Mouse (Mus musculus) kidney, adult 2 months (tissue): Measurements from ENCODE around the gene Lrrfip2. TPM values are rescaled to one million over a fixed set of nuclear protein-coding genes. Genes with fewer than 3 reads are reported as not detected.

Experiments used
- DNase-seq: peaks from one replicate; pipeline ENCODE4 v3.0.0; 2021
- H3K27ac ChIP-seq: fragments of 200-500 bp; 2 replicates; pipeline ENCODE4 v1.5.1; 2012; ENCODE audit warnings: low read depth, low read length, control low read depth, inconsistent platforms; ENCODE audit not compliant: insufficient read depth
- H3K27me3 ChIP-seq: fragments of 200-500 bp; replicated peaks from 2 replicates; pipeline ENCODE4 v1.6.1; 2012; ENCODE audit warnings: mild to moderate bottlenecking, moderate library complexity, low read length, inconsistent platforms; ENCODE audit not compliant: control insufficient read depth, insufficient read depth
- H3K36me3 ChIP-seq: fragments of 200-500 bp; 2 replicates; pipeline ENCODE4 v1.6.1; 2012; ENCODE audit warnings: mild to moderate bottlenecking, moderate library complexity, low read length, inconsistent platforms; ENCODE audit not compliant: control insufficient read depth, insufficient read depth
- H3K4me1 ChIP-seq: fragments of 200-500 bp; 2 replicates; pipeline ENCODE4 v1.6.1; 2011; ENCODE audit warnings: low read length; ENCODE audit not compliant: control insufficient read depth, insufficient read depth
- H3K4me3 ChIP-seq: fragments of 200-500 bp; 2 replicates; pipeline ENCODE4 v1.5.1; 2011; ENCODE audit warnings: mild to moderate bottlenecking, low read depth, low read length, control low read depth; ENCODE audit not compliant: insufficient read depth
- CTCF ChIP-seq: fragments of 200-500 bp; conservative IDR thresholded peaks from 2 replicates; pipeline ENCODE4 v1.5.1; 2011; ENCODE audit warnings: low read depth, mild to moderate bottlenecking, control low read depth, low read length, moderate library complexity, mixed read lengths; ENCODE audit not compliant: insufficient read depth, insufficient read length
- POLR2A ChIP-seq: fragments of 200-500 bp; IDR thresholded peaks from one replicate; pipeline ENCODE4 v1.6.1; 2011; ENCODE audit warnings: low read depth, low read length, control low read depth
- WGBS: fragments of 180-500 bp; shearing (Covaris S2); methylation state at CpG from one replicate; pipeline ENCODE4 v1.1.7; 2018; 5-methylcytosine and 5-hydroxymethylcytosine counted together
- polyA plus RNA-seq: library from polyadenylated mRNA; depleted of rRNA; stranded (reverse); fragments of >200 nt; gene quantifications from 2 replicates; pipeline ENCODE4 v1.2.3, GENCODE M21; 2012

Gene Lrrfip2
- polyA plus RNA-seq, 1 experiment, result 12.7 TPM

DNA sequence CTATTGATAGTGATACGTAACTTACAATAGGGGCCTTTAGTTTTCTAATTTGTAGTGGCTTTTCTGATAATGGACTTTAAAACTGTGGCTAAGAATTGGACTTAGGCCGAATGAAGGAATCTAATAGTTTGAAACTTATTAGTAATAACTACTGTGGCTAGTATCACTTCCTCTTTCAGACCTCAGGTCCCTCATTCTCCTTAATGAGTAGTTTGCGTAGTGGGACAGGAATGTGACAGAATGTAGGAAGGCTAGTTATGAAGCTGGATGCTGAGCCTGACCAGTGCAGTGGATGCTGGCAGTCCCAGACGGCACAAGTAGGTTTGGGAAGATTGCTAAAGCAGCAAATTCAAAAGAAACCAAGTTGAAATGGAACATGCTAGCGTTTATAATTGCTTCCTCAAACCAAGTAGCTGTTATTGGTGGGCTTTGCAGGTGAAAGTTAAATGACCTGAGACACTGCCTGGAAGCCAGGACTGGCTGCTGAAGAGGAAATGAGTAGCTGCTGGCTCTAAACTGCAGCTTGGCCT lies 103.2 kb downstream of the Lrrfip2 start:
- TF ChIP-seq CTCF (no peak), POLR2A (no peak)
- 85% methylated on average over 5 of the region's 5 CpGs for WGBS
- no peak for DNase-seq
- no peak overlapping the region for H3K4me3 ChIP-seq
- peaks cover 10% of the 10 kb centered on the region for H3K36me3 ChIP-seq
- no peaks in the 10 kb centered on the region for H3K27me3 ChIP-seq
- no peaks in the 10 kb centered on the region for H3K4me1 ChIP-seq
- no peak overlapping the region for H3K27ac ChIP-seq

DNA sequence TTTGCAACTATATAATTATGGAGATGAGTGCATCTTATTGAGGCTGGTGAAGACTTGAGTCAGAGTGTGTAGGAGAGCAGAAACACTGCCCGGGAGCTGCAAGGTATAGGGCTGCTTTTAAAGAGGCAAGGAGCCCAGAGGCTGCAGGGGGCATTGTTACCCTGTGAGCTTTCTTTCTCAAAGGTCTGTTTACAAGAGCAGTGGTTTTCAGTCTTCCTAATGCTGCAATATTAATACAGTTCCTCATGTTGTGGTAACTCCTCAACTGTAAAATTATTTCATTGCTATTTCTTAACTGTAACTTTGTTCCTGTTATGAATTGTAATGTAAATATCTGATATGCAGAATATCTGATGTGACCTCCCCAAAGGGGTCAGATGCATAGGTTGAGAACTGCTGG lies 104.2 kb downstream of the Lrrfip2 start:
- Histone ChIP-seq H3K27me3 (no peaks in the 10 kb centered on the region), H3K4me3 (no peak overlapping the region), H3K4me1 (no peaks in the 10 kb centered on the region), H3K36me3 (peaks cover 15% of the 10 kb centered on the region), H3K27ac (no peak overlapping the region)
- DNase-seq, result no peak
- no peak for TF ChIP-seq CTCF
- TF ChIP-seq POLR2A, result no peak
- 72% methylated on average over 1 of the region's 1 CpGs for WGBS

DNA sequence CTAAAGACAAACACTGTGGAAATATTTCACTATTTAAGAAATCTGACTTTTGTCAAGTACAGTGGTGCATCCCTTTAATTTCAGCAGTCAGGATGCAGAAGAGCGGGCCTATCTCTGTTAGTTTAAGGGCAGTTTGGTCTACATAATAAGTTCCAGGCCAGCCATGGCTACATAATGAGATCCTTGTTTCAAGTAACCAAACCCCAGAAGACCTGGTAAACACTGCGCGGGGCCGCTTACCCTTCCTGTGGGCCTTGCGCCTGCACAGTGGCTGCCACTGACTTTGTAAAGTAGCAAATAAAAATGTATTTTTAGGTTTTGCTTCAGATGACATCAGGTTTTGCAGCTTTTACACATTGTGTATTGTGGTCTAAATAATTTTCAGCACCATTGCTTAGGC lies 106.0 kb downstream of the Lrrfip2 start:
- Histone ChIP-seq H3K4me1 (no peaks in the 10 kb centered on the region), H3K4me3 (no peak overlapping the region), H3K27me3 (no peaks in the 10 kb centered on the region), H3K36me3 (peaks cover 15% of the 10 kb centered on the region), H3K27ac (no peak overlapping the region)
- WGBS, result 98% methylated on average over 5 of the region's 5 CpGs
- DNase-seq, result no peak
- TF ChIP-seq CTCF (no peak), POLR2A (no peak)

DNA sequence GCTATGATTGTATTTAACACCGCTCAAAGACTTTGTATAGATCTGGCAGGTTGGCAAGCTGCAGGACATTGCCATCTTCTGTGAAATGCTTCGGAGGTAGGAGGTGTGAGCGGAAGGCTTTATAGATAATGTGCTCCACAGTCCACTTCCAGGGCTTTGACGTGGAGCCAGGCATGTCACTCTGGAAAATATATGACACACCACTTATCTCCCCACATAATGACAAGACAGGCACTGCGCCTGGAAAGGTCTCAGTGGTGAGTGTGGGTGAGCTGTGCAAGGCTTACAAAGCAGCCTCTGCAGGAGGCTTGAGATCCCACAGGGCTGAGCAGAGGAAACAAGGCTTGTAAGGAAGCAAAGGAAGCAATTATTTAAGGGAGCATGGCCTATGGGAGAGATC lies 111.1 kb downstream of the Lrrfip2 start:
- Histone ChIP-seq H3K4me1 (no peaks in the 10 kb centered on the region), H3K27me3 (no peaks in the 10 kb centered on the region), H3K36me3 (peaks cover 7% of the 10 kb centered on the region), H3K4me3 (no peak overlapping the region), H3K27ac (no peak overlapping the region)
- 73% methylated on average over 5 of the region's 5 CpGs for WGBS
- no peak for DNase-seq
- TF ChIP-seq CTCF (no peak), POLR2A (no peak)

DNA sequence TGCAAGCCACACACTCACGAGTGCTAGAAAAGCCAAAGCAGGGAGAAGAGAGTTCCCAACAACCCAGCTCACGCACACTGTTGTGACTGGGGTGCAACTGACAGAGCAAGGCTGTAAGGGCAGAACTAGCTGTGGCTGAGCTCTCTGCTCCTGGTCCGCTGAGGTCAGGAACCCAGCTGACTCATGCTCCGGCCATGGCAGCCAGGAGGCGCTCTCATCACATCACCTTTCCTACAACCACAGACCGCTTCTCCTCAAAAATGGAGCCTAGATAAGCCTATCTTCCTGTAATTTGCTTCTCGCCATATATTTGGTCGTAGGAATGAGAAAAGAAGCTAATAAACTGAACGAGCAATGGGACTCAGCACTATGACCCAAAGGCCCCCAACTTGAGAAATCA lies 117.3 kb downstream of the Lrrfip2 start:
- H3K27me3 ChIP-seq, result no peaks in the 10 kb centered on the region
- 95% methylated on average over 9 of the region's 9 CpGs for WGBS

DNA sequence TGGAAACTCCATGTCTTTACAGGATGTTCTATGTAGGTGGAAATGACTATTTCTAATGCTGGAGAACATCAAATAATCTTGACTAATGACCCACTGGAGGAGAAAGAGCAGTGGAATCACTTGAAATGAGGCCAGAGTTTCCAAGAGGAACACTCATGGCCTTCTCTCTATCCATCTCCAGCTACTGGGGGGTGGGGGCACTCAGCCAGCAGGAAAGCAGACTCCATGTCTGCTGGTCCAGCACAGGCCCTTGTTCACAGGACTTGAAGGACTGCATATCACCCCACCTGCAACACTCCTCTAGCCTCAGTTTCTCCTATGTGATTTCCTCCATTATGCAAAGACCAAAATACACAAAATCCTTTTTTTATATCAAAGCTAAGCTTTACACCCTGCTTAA lies 120.3 kb downstream of the Lrrfip2 start:
- Histone ChIP-seq H3K4me1 (no peaks in the 10 kb centered on the region), H3K27me3 (no peaks in the 10 kb centered on the region), H3K4me3 (no peak overlapping the region), H3K27ac (no peak overlapping the region), H3K36me3 (peaks cover 1% of the 10 kb centered on the region)
- no peak for DNase-seq
- TF ChIP-seq POLR2A, result no peak
- no peak for TF ChIP-seq CTCF

More for the DNA sequence above, 117.3 kb downstream of the Lrrfip2 start:
- Histone ChIP-seq H3K4me3 (no peak overlapping the region), H3K4me1 (no peaks in the 10 kb centered on the region), H3K36me3 (no peaks in the 10 kb centered on the region; the same call in 1 of the 2 replicates), H3K27ac (no peak overlapping the region)
- TF ChIP-seq POLR2A, result no peak
- TF ChIP-seq CTCF, result 0 out of 2 replicates have a peak, but pooled peaks have one; percentile 20
- no peak for DNase-seq

DNA sequence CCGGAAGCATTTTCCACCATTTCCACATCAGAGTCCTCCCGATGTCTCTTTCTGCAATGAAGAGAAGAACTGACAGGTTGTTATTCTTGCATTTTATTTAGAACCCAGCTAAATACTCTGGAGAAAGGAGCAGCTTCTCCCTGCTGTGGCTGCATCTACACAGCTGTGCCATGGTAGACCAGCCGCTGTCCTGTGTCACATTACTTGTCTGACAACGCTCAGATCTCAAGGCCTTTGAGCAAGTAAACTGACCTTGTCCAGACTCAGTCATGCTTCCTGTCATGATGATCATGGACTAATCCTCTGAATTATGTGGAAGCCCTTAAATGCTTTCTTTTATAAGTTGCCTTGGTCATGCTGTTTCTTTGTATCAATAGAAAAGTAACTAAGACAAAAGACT lies 122.4 kb downstream of the Lrrfip2 start:
- WGBS, result 79% methylated on average over 4 of the region's 4 CpGs
- TF ChIP-seq POLR2A (no peak), CTCF (no peak)
- no peaks in the 10 kb centered on the region for H3K27me3 ChIP-seq
- H3K36me3 ChIP-seq, result peaks cover 1% of the 10 kb centered on the region
- H3K4me3 ChIP-seq, result no peak overlapping the region
- no peak overlapping the region for H3K27ac ChIP-seq
- no peak for DNase-seq
- no peaks in the 10 kb centered on the region for H3K4me1 ChIP-seq
